Mouse (Mus musculus): ENCODE measurements around the gene Dbi.

- TF ChIP-seq POLR2A (IDR thresholded peaks at IDR 0.05; ENCODE audit: low read depth, low read length) (no peak), CTCF (IDR thresholded peaks at IDR 0.05; ENCODE audit: extremely low read depth, insufficient read length, insufficient replicate concordance, low read depth, low read length) (no peak)
Observed at GRCm38 (mm10) chr1:120168016-120168415, 47.1 kb upstream of the Dbi start.

Data from small intestine, adult 2 months (tissue).